Mouse (Mus musculus) cerebellum, adult 2 months (tissue): ENCODE results near the gene Osm.

ENCODE experiments used
- CTCF ChIP-seq: fragments of 200-500 bp; IDR thresholded peaks from 2 replicates; pipeline ENCODE4 v1.5.1; 2011; ENCODE audit warnings: low read depth, mild to moderate bottlenecking, control low read depth, low read length, moderate library complexity, borderline replicate concordance; ENCODE audit not compliant: insufficient read depth
- POLR2A ChIP-seq: fragments of 200-500 bp; IDR thresholded peaks from 2 replicates; pipeline ENCODE4 v1.6.1; 2011; ENCODE audit warnings: low read length, control low read depth, borderline replicate concordance; ENCODE audit not compliant: insufficient read depth

GRCm38 (mm10) chr11:4257756-4258155 lies 21.5 kb downstream of the Osm start:
- TF ChIP-seq POLR2A, result no peak
- no peak for TF ChIP-seq CTCF
